ENCODE assay signal across 15 mouse cellular contexts in the genomic region with DNA sequence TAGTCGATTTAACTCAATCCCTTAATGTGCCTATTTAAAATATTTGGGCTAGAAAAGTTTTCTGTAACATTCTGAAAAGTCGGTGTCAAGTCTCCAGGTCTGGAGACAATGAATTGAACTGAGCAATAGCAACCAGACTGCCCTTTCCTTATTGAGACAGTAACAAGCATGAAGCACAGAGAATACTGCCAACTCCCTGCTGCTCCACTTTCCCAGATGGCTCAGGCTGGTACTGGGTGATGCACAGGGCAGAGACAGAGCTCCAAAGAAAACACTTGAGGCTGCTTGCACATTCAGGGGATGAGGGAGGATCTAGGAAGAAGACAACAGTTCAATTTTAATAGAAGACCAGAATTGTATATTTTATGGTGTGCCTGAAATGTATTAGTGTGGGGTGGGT.
DNase-seq lines count a peak whose midpoint lies in the region; ATAC-seq lines count a peak whose summit lies in the region.
"Had no signal": no experiment of that assay in that cellular context is flagged by ENCODE, and none has a peak within 500 bp of the region (broad histone marks: within the 10 kb centered on the region; RNA-seq: fewer than 3 reads in every experiment).

No protein-coding gene starts in this region.

- WGBS in midbrain, embryonic 13.5 days = 39% methylated on average over 2 of the region's 2 CpGs
- 41% methylated on average over 2 of the region's 2 CpGs for WGBS in midbrain, embryonic 15.5 days
- WGBS in hindbrain, embryonic 13.5 days = 34% methylated on average over 2 of the region's 2 CpGs

- H3K36me3 ChIP-seq in midbrain, embryonic 13.5 days = no peaks in the 10 kb centered on the region
- H3K36me3 ChIP-seq in midbrain, embryonic 15.5 days (replicated peaks) = no peaks in the 10 kb centered on the region
- no peaks in the 10 kb centered on the region for H3K36me3 ChIP-seq in hindbrain, embryonic 13.5 days
- H3K36me3 ChIP-seq: forebrain, embryonic 12.5 days; limb, embryonic 10.5 days had no signal

- H3K27ac ChIP-seq in midbrain, embryonic 13.5 days = no peak overlapping the region
- no peak overlapping the region for H3K27ac ChIP-seq in midbrain, embryonic 15.5 days
- H3K27ac ChIP-seq in hindbrain, embryonic 13.5 days = no peak overlapping the region
- H3K27ac ChIP-seq: forebrain, embryonic 12.5 days; limb, embryonic 10.5 days had no signal

- H3K9me3 ChIP-seq in midbrain, embryonic 13.5 days = no peaks in the 10 kb centered on the region
- H3K9me3 ChIP-seq in midbrain, embryonic 15.5 days = no peaks in the 10 kb centered on the region
- no peaks in the 10 kb centered on the region for H3K9me3 ChIP-seq in hindbrain, embryonic 13.5 days
- H3K9me3 ChIP-seq: forebrain, embryonic 12.5 days; limb, embryonic 10.5 days; megakaryocyte, embryonic 14.5 days had no signal

- H3K4me2 ChIP-seq in midbrain, embryonic 13.5 days (replicated peaks) = no peak overlapping the region
- H3K4me2 ChIP-seq in midbrain, embryonic 15.5 days = no peak overlapping the region
- no peak overlapping the region for H3K4me2 ChIP-seq in hindbrain, embryonic 13.5 days
- H3K4me2 ChIP-seq: forebrain, embryonic 12.5 days had no signal

- peak; percentile 36 for DNase-seq in cerebellum, adult 9-11 months
- peak; percentile 6 for DNase-seq in telencephalon, adult 2 months (ENCODE audit: low read depth, low spot score)
- DNase-seq in lung, postnatal 10 days = no peak
- DNase-seq: gastrocnemius, postnatal 36 days; heart, postnatal 10 days; kidney, adult 11 months; kidney, postnatal 4 days; liver, postnatal 0 days had no signal

- no peak overlapping the region for H3K9ac ChIP-seq in midbrain, embryonic 13.5 days (replicated peaks)
- no peak overlapping the region for H3K9ac ChIP-seq in midbrain, embryonic 15.5 days
- H3K9ac ChIP-seq in hindbrain, embryonic 13.5 days = no peak overlapping the region
- H3K9ac ChIP-seq: forebrain, embryonic 12.5 days; liver, postnatal 0 days had no signal

- H3K27me3 ChIP-seq in midbrain, embryonic 13.5 days = no peaks in the 10 kb centered on the region
- no peaks in the 10 kb centered on the region for H3K27me3 ChIP-seq in midbrain, embryonic 15.5 days (replicated peaks)
- H3K27me3 ChIP-seq in hindbrain, embryonic 13.5 days = no peaks in the 10 kb centered on the region
- H3K27me3 ChIP-seq: forebrain, embryonic 12.5 days; megakaryocyte, embryonic 14.5 days had no signal

- peak; percentile 70 for ATAC-seq in midbrain, embryonic 13.5 days
- ATAC-seq in midbrain, embryonic 15.5 days (replicated peaks) = no peak; the same call in 1 of the 2 replicates
- ATAC-seq in hindbrain, embryonic 13.5 days (ENCODE audit: low FRiP score) = peak; percentile 76; the same call in 1 of the 2 replicates
- no peak for ATAC-seq in megakaryocyte-erythroid progenitor cell, adult 5-6 weeks (replicated peaks; ENCODE audit: low FRiP score, low TSS enrichment, poor library complexity, severe bottlenecking)
- ATAC-seq: liver, postnatal 0 days had no signal

- H3K4me1 ChIP-seq in midbrain, embryonic 13.5 days (replicated peaks) = no peaks in the 10 kb centered on the region
- H3K4me1 ChIP-seq in midbrain, embryonic 15.5 days = no peaks in the 10 kb centered on the region
- no peaks in the 10 kb centered on the region for H3K4me1 ChIP-seq in hindbrain, embryonic 13.5 days (replicated peaks)
- H3K4me1 ChIP-seq: forebrain, embryonic 12.5 days; limb, embryonic 10.5 days; megakaryocyte, embryonic 14.5 days had no signal

- no peak overlapping the region for H3K4me3 ChIP-seq in midbrain, embryonic 13.5 days (replicated peaks)
- no peak overlapping the region for H3K4me3 ChIP-seq in midbrain, embryonic 15.5 days
- H3K4me3 ChIP-seq in hindbrain, embryonic 13.5 days = no peak overlapping the region
- H3K4me3 ChIP-seq: forebrain, embryonic 12.5 days; limb, embryonic 10.5 days; megakaryocyte, embryonic 14.5 days had no signal

Comparison
In these comparisons a context has a peak if more than half of its experiments do, and no peak if none do; other contexts are left out.
1. ATAC-seq: peak in midbrain, embryonic 13.5 days (single experiment) and hindbrain, embryonic 13.5 days (single experiment); none in midbrain, embryonic 15.5 days (single experiment) and megakaryocyte-erythroid progenitor cell, adult 5-6 weeks (single experiment).